Mouse (Mus musculus): ENCODE results near the gene Syt1.

Gene Syt1

DNA sequence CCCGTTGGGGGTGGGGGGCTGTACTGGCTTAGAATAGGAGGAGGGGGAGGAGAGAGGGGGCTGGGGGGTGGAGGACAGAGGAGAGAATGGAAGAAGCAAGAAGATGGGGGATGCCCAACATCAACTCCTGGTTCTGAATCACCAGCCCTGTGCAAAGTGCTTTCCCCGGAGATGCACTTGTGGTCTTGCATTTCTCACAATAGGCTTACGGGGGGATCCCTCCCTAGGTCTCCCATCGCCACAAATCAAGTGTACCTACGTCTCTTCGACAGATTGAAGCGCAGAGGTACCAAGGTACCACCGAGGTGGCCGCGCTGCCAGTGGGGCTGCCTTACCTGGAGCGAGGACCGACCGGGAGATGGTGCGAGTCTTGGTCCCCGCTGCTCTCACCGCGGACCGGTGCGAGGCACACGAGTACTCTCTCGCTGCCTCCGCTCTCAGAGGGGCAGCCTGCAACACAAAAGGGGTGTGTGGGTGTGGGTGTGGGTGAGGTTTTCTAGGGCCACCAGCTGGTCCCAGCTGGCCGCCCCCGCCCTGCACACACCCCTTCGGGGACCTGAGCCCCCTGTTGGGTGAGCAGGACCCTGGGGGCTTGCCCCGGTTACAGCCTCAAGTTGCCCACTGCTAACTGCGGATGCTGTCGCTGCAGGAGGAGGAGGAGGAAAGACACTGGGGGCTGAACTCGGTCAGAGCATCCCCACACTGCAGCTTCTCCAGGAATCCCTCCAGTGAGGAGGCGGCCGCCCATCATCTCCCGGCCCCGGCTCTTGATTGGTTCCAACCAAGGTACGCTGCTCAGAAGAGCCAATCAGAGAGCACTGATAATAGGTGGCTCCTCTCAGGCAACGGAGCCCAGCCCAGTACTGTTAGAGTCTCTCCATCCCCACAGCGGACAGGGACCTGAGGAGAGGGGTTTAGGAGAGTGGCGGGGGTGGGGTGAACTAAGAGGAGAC lies at the start of gene Syt1:
Syt1 (minus strand) TSS at position 742 of the 953 bp plus-strand sequence.
- DNase-seq (ENCODE audit: low spot score) = no peak

DNA sequence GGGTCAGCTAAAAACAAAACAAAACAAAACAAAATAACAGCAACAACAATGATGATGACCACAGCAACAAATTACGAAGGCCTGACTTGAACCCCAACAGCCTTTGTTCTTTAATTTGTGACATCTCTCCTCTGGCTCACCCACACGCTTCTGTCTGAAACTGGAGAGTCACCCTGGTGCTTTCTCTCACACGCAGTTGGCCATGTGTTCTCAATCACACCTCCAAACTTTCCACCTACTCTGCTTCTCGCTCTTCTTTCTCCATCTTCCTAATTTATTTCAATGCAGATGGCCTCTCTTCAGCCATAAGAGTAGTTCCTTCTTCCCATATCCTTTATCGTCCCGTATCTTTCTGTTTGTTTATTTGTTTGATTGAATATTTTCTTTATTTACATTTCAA lies 45.7 kb upstream of the Syt1 start:
- DNase-seq (ENCODE audit: low spot score) = no peak

- DNase-seq (ENCODE audit: low spot score) = no peak
Observed at GRCm38 (mm10) chr10:109047537-109047936, 36.8 kb upstream of the Syt1 start.

DNA sequence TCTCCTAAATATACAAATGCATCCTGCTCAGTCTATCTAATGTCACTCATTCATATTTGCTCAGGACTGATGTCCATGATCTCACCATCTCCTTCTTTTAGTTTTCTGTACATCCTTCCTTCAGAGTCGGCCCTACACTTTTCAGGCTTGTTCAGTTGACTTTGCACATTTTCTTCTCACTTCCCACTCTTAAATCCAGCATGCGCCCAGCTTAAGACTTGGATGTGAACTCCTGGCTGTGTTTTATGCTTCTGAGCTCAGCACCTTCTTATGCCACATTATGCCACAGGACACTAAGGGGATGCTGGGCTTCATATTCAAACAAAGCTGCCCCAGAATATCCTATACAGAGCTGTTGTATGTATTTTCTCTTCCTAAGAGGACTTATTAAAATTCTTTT lies 36.2 kb upstream of the Syt1 start:
- DNase-seq (ENCODE audit: low spot score) = no peak

- no peak for DNase-seq (ENCODE audit: low spot score)
Observed at GRCm38 (mm10) chr10:109011226-109012165, 714 bp upstream of the Syt1 start.

DNA sequence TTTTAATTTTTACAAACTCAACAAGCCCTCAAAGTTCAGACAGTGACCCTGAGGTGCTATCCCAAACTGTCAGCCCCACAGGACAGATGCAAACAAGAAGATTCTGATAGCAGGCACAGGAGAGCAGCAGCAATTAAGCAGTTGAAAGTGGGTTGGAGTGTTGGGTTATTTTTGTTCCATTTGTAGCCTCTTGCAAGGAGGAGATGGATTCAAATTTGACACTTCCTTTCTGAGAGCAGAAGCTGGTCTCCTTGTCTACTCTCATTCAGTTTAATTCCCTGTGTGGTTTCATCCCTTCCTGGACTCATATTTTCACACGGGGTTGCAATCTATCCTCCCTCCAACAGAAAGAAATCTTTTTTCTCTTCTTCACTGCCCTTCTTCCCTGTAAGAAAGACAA lies 951 bp downstream of the Syt1 start:
- no peak for DNase-seq (ENCODE audit: low spot score)

DNA sequence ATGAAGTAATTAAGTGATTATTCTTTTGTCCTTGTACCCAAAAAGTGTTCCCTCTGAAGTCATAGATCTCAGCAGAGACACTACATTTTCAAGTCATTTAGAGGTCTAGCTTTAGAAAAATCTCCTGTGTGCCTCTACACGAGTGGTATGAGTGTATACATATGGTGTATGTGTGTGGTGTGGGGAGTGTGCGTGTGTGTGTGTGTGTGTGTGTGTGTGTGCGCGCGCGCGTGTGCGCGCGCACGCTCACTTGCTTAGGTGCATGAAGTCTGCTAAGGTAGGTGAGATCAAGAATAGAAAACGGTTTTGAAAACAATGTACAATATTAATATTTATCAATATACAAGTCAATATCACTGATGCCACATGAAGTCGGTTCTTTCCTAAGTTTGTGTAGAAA lies 2.3 kb downstream of the Syt1 start:
- DNase-seq (ENCODE audit: low spot score) = no peak

- DNase-seq (ENCODE audit: low spot score) = no peak
Observed at GRCm38 (mm10) chr10:109003482-109003881, 7.3 kb downstream of the Syt1 start.

- no peak for DNase-seq (ENCODE audit: low spot score)
Observed at GRCm38 (mm10) chr10:108987250-108987649, 23.5 kb downstream of the Syt1 start.

DNA sequence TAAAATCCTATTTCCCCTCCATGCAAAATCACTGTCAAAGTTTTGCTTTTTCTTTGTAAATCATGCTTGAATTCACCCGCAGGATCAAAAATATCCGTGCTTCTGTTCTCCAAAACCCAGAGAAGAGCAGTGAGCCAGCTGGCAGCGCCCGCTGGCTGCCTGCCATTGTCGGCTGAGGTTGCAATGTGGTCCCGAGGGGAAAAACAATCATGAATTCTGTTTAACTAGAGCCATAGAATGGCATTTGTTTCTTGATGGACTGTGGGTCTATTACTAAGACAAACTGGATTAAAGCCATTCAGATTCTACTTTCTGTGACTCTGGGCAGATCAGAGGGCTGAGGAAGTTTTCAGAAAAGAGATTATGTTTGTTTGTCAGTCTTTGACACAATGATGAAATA lies 31.1 kb downstream of the Syt1 start:
- no peak for DNase-seq (ENCODE audit: low spot score)

GRCm38 (mm10) chr10:108954952-108955351 lies 55.8 kb downstream of the Syt1 start:
- DNase-seq (ENCODE audit: low spot score) = no peak

DNA sequence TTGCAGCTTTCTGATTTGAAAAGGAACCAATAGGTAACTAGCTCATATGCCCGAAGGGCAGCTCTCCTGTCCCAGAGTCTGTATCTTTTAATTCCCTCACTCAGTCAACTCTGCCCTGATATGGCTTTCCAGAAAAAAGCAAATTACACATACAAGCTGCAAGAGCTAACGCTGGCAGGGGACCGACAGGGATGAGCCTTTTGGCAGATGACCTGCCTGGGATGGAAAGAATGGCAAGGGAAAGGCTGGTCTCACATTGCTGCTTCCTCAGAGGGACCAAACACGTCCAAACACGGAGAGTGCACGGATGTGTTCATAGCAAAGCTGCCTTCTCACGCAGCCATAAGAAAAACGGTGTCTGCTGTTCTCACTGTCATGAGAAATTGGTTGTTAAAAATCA lies 58.6 kb downstream of the Syt1 start:
- no peak for DNase-seq (ENCODE audit: low spot score)

DNA sequence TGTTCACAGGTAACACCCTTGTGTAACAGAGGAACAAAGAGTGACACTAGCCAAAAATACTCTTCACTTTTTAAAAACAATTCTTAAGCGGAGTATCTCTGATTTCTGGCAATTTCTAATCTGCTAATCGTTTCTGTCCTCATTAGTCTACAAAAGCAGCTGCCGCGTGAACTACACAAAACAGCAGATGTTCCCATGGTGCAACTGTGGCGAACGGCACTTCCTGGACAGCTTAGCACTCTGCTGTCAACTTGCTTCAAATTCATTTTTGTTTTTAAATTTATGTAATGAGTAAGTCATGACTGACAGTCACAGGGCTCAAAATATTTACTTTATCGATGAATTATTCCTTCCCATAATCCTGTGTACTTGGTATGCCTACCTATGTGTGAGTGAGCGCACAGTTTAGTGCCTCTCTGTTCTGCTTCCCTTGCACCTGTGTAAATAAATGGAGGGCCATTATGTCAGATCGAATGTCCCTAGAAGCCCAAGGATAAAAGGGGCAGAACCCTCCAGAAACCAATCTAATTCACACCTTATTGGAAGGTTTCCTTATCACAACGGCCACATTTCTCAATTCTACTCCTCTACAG lies 73.8 kb downstream of the Syt1 start:
- DNase-seq (ENCODE audit: low spot score) = no peak

DNA sequence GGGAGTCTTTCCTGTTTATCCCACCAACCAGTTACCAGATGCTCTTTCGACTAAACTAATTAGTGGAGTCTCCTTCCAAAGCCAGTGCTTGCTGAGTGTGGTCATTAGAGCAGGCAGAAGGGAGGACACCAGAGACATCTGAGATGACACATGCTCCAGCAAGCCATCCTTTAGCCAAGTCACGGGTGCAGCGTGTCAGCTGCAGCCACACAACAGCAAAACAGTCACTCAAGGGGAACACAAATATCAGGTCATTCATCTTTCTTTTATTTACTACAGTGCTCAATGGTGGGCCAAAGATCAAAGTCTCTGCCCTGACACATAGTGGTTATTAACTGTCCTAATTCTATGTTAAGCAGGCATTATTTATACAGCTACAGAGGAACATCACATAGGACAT lies 80.5 kb downstream of the Syt1 start:
- DNase-seq (ENCODE audit: low spot score) = no peak

DNA sequence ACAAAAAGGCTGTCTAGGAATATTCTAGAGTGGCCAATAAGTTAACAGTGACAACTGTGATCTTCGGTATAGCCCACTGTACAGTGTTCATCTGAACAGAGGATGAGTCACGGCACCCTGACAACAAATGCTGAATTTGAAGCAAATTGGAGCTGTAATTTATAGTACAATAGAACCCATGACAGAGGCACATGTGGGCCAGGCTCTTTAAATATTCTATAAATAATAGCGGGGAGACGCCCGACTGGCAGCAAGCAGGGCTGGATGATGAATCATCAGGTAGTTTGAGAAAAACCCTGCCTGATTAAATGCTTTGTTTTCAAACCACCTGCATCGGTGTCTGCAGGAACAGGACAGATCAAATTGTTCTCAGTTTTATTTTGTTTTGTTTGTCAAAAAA lies 81.1 kb downstream of the Syt1 start:
- no peak for DNase-seq (ENCODE audit: low spot score)

- DNase-seq (ENCODE audit: low spot score) = no peak
Observed at GRCm38 (mm10) chr10:108905264-108905663, 105.5 kb downstream of the Syt1 start.

DNA sequence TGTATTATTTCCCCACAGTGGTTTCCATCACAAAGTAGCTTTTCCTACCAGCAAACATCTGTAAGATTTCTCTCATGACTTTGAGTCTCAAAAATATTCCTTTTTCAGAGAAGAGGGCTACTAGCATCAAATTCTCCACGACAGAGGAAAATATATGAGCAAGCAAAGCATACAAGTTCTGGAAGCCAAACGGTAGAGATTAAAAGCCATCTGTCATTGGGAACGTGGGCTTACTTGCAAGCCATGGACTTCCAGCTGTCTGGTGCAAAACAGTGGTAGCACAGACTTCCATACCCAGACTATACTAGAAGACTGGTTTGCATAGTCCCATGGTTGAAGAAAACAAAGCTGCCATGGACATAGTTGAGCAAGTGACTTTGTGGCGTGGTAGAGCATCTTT lies 106.4 kb downstream of the Syt1 start:
- DNase-seq (ENCODE audit: low spot score) = no peak

DNA sequence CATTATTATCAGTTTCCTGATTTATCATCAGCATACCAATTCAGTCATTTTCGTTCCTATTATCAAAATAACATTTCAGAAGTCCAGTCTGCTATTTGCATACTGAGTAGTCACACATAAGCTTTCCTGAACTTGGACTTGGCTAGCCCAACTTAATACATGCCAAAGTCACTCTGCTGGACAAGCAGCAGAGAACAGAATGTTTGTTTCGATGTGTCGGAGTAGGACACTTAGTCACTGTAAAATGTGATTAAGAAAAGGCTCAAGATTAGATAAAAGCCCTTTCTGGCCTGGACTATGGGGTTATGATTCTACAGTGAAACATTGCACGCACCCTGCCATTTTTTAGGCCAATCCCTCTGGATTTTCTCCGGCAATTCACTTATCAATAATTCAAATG lies 114.3 kb downstream of the Syt1 start:
- DNase-seq (ENCODE audit: low spot score) = no peak

GRCm38 (mm10) chr10:108893288-108893687 lies 117.5 kb downstream of the Syt1 start:
- DNase-seq (ENCODE audit: low spot score) = no peak

GRCm38 (mm10) chr10:108892441-108892840 lies 118.3 kb downstream of the Syt1 start:
- DNase-seq (ENCODE audit: low spot score) = no peak

DNA sequence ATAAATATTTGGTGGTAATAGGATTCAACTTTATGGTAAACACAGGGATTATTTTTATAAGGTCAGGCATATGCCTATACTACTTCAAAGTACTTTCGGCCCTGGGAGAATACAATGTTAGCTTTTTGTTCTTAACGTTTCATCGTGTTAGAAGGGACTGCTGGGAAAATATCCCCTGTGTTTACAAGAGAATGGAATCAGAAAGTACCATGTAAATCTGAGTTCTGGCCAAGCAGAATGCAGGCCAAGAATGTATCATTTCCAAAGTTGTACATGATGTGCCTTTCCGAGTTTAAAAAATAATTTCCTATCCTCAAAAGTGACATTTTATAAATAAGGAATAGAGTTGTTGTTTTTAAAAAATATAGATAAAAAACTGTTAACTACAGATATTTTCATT lies 121.7 kb downstream of the Syt1 start:
- no peak for DNase-seq (ENCODE audit: low spot score)

DNA sequence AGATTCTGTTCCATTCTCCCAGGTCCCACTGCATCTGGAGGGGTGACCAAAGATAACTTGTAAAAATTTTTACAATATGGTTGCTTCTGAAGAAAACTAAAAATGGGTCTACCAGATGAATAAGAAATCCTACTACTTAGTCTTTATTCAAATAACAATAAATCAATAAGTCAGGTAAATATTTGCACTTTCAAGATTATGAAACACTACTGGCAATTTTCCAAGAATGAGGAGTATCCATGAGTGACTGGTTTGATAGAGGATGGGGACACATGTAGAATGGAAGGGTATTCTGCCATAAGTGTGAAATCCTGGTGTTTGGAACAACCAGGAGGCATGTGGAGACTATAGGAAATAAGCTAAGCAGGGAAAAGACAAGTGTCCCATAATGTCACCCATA lies 124.0 kb downstream of the Syt1 start:
- no peak for DNase-seq (ENCODE audit: low spot score)

DNA sequence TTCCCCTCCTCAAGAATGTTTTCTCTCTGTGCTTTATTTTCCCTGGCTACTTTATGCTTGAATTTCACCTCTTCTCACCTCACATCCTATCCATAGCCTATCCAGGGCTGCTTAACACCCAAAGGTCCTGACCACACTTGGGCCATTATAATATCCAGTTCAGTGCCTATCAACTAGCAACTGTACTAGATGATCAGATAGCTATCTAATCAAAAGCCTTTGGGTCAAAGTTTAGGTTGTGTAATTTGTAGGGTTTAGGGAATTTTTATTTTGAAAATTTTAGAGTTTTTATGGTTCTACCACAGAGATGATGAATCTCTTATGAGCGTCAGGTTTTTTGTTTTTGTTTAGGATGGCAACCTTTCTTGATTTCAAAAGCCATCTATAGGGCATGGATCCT lies 125.0 kb downstream of the Syt1 start:
- no peak for DNase-seq (ENCODE audit: low spot score)

All from c-Kit-positive CD71-positive TER-119-positive erythroid progenitor cells, embryonic 14.5 days (primary cell).